Mouse (Mus musculus) hindbrain, postnatal 0 days (tissue): ENCODE data around the gene Fxyd5. TPM values are rescaled to one million over a fixed set of nuclear protein-coding genes. Genes with fewer than 3 reads are reported as not detected.

ENCODE experiments used
- ATAC-seq: fragments of 200-750 bp; cut with Nextera tagmentation; 2 replicates; pipeline ENCODE4 v1.8.0; 2017; ENCODE audit warnings: mild to moderate bottlenecking, moderate TSS enrichment, moderate library complexity
- DNase-seq: peaks from one replicate; pipeline ENCODE4 v3.0.0-alpha.2; 2015; ENCODE audit warnings: low spot score
- H3K27ac ChIP-seq: fragments of 300-500 bp; sonication (generic); 2 replicates; pipeline ENCODE4 v1.5.1; 2014; ENCODE audit warnings: mild to moderate bottlenecking
- H3K27me3 ChIP-seq: fragments of 300-500 bp; sonication (generic); 2 replicates; pipeline ENCODE4 v1.6.1; 2014; ENCODE audit warnings: low read length, mixed read lengths; ENCODE audit not compliant: insufficient read depth
- H3K36me3 ChIP-seq: fragments of 300-500 bp; sonication (generic); 2 replicates; pipeline ENCODE4 v1.6.1; 2014; ENCODE audit warnings: low read length, mixed read lengths; ENCODE audit not compliant: insufficient read depth
- H3K4me1 ChIP-seq: fragments of 300-500 bp; sonication (generic); 2 replicates; pipeline ENCODE4 v1.6.1; 2014; ENCODE audit warnings: antibody characterized with exemption, low read length, mixed read lengths; ENCODE audit not compliant: insufficient read depth
- H3K4me2 ChIP-seq: fragments of 300-500 bp; sonication (generic); 2 replicates; pipeline ENCODE4 v1.6.1; 2014; ENCODE audit warnings: low read depth, mild to moderate bottlenecking, low read length, moderate library complexity, mixed read lengths
- H3K4me3 ChIP-seq: fragments of 300-500 bp; sonication (generic); 2 replicates; pipeline ENCODE4 v1.5.1; 2014; ENCODE audit warnings: low read length
- H3K9ac ChIP-seq: fragments of 300-500 bp; sonication (generic); replicated peaks from 2 replicates; pipeline ENCODE4 v1.6.1; 2014; ENCODE audit warnings: mild to moderate bottlenecking, low read length, moderate library complexity, mixed read lengths
- H3K9me3 ChIP-seq: fragments of 300-500 bp; sonication (generic); 2 replicates; pipeline ENCODE4 v1.6.1; 2016; ENCODE audit warnings: low read length, mixed read lengths
- CTCF ChIP-seq: IDR thresholded peaks from 2 replicates; pipeline ENCODE4 v1.5.1; 2016; ENCODE audit warnings: antibody characterized with exemption, control low read depth, low read depth
- WGBS: fragments of 180-500 bp; shearing (Covaris S2); extraction: QIAGEN DNeasy Blood & Tissue Kit; methylation state at CpG from one replicate; pipeline ENCODE4 v1.1.7; 2014; 5-methylcytosine and 5-hydroxymethylcytosine counted together
- polyA plus RNA-seq: library from polyadenylated mRNA; unstranded; fragments of >200 nt; fragmentation: Nextera tagmentation; extraction: Ambion mirVana; gene quantifications from 2 replicates; pipeline ENCODE4 v1.2.1, GENCODE M21; 2015
- total RNA-seq: library from RNA; depleted of rRNA; stranded (reverse); fragments of >200 nt; gene quantifications from 2 replicates; pipeline ENCODE4 v1.2.3, GENCODE M21; 2014

Fxyd5 gene
- total and polyA plus RNA-seq, 2 experiments from 2014 or later = 22.1 to 35.3 TPM

DNA sequence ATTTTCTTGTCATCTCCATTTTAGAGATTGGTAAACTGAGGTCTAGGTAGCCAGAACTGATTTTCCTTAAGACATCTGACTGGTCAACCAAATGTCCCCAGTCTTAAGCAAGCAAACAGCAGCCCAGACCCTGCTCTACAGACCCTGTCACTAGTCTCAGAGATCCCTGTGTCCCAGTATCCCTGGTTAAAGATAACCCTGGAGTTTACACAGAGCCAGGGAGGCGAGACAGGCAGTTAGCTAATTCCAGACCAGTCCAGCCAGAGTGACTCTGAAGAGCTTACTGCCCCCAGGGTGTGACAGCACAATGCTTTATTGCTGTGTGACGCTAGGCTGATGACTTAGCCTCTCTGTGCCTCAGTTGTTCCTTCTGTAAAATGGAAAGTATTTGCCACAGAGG is 14.8 kb upstream of the Fxyd5 start, which contains the start of gene Fxyd1:
Gene Fxyd1 (minus strand): TSS at position 129 of the 400 bp plus-strand sequence.
- ATAC-seq (no peak), DNase-seq (no peak)
- no peaks in the 10 kb centered on the region for H3K9me3 ChIP-seq
- TF ChIP-seq CTCF = no peak
- 73% methylated on average over 2 of the region's 2 CpGs for WGBS
- H3K27ac ChIP-seq = no peak within 1 kb of the TSS
- no peaks in the 10 kb centered on the region for H3K27me3 ChIP-seq
- peaks cover 11% of the 10 kb centered on the region; the same call in 1 of the 2 replicates for H3K4me1 ChIP-seq
- no peaks in the 10 kb centered on the region for H3K36me3 ChIP-seq
- H3K4me3 ChIP-seq = no peak within 1 kb of the TSS
- no peak within 1 kb of the TSS for H3K9ac ChIP-seq
- no peak within 1 kb of the TSS for H3K4me2 ChIP-seq

DNA sequence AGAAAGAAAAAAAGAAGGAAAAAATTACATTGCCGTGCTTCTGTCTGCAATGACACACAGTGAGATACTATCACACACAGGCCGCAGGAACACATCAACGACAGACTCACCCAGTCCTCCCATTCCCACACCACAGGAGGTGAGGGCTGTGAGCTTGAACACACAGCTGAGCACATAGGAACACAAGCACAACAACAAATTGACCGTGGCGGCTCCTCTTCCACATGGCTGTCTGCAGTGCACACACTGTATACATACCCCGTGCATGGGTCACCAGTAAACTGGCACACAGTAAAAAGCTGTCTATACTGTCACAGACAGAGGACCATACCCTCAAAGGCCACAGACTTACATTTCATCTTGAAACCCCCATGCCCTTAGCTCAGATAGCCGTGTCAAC is 14.2 kb upstream of the Fxyd5 start:
- H3K27me3 ChIP-seq = peaks cover 5% of the 10 kb centered on the region; the same call in 1 of the 2 replicates
- H3K9ac ChIP-seq = no peak overlapping the region
- H3K4me2 ChIP-seq = no peak overlapping the region
- H3K9me3 ChIP-seq = no peaks in the 10 kb centered on the region
- no peaks in the 10 kb centered on the region for H3K36me3 ChIP-seq
- DNase-seq = no peak
- no peak overlapping the region for H3K27ac ChIP-seq
- H3K4me3 ChIP-seq = no peak overlapping the region
- H3K4me1 ChIP-seq = peaks cover 15% of the 10 kb centered on the region; the same call in 1 of the 2 replicates
- no peak for ATAC-seq
- TF ChIP-seq CTCF = no peak
- WGBS = 74% methylated on average over 7 of the region's 7 CpGs

DNA sequence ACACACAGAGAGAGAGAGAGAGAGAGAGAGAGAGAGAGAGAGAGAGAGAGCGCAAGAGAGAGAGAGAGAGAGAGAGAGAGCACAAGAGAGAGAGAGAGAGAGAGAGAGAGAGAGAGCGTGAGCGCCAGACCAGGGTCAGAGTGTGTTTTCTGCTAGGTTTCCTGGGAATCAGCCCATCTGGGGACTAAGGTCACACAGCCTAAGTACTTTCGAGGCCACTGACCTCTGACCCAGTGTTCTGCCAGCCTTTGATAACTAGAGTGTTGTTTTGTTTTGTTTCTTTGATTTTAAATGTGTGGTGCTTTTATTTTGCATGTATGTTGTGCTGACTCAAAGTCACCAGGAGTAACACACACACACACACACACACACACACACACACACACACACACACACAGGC is 13.6 kb upstream of the Fxyd5 start:
- Histone ChIP-seq H3K27me3 (peaks cover 11% of the 10 kb centered on the region; the same call in 1 of the 2 replicates), H3K36me3 (no peaks in the 10 kb centered on the region), H3K27ac (no peak overlapping the region), H3K9me3 (no peaks in the 10 kb centered on the region), H3K9ac (no peak overlapping the region), H3K4me2 (no peak overlapping the region), H3K4me3 (no peak overlapping the region), H3K4me1 (peaks cover 20% of the 10 kb centered on the region; the same call in 1 of the 2 replicates)
- WGBS = 27% methylated on average over 2 of the region's 4 CpGs
- ATAC-seq = no peak
- TF ChIP-seq CTCF = no peak
- DNase-seq = no peak

DNA sequence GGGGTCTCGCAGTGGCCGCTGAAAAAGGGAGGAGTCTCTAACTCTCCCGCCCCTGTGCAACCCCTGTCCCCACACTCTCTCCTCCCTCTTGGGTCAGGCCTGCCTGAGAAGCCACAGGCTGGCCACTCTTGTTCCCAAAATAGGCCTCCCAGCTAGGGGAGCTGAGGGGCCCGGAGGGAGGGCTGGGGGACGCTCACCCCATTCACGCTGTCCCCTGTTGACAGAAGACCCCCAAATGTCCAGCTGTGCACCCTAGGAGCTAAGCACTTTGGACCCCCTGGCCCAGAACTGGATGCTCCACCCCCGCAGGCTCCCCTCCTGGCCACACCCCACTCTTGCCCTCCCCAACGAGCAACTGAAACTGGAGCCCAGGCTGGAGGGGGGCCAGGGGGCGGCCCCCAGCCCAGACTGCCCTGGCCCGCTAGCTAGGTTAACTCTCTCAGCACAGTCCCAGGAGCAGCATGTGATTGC is 13.1 kb upstream of the Fxyd5 start:
- Histone ChIP-seq H3K4me1 (peaks cover 20% of the 10 kb centered on the region; the same call in 1 of the 2 replicates), H3K4me2 (peak overlapping the region; percentile 35), H3K27ac (0 out of 2 replicates have a peak overlapping the region, but pooled peaks have one; percentile 4), H3K4me3 (no peak overlapping the region), H3K9ac (no peak overlapping the region), H3K36me3 (no peaks in the 10 kb centered on the region), H3K27me3 (peaks cover 11% of the 10 kb centered on the region; the same call in 1 of the 2 replicates), H3K9me3 (no peaks in the 10 kb centered on the region)
- TF ChIP-seq CTCF = no peak
- ATAC-seq (peak; percentile 55; the same call in 1 of the 2 replicates), DNase-seq (peak; percentile 67)
- WGBS = 13% methylated on average over 10 of the region's 10 CpGs

DNA sequence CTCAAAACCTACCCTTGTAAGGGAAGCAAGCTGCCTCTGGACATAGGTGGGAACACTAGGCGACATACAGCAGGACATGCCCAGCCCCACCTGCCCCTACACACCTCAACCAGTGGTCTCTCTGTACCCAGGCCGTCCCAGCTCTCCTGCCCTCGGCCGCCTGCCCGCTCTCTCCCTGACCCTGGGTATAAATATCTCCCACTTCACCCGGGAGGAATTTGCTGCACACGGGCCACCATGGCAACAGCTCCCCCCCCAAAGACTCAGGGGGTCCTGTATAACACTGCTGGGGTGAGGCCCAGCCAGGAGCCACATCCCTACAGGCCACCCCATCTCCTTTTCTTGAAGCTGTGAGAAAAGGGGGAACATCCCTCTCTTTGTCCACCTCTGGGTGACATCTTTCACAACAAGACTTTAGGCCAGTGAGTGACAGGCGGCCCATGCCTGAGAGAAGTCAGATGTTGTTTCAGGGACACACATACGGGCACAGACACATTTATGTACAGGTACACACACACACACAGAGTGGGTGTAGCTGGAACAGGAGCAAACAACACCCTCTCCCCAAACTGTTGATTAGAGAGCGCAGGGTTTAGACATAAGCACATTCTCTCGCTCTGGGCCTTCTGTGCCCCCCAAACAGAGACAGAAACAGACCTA is 12.5 kb upstream of the Fxyd5 start:
- no peaks in the 10 kb centered on the region for H3K36me3 ChIP-seq
- WGBS = 41% methylated on average over 11 of the region's 11 CpGs
- ATAC-seq (no peak), DNase-seq (no peak)
- H3K9me3 ChIP-seq = no peaks in the 10 kb centered on the region
- peaks cover 20% of the 10 kb centered on the region; the same call in 1 of the 2 replicates for H3K4me1 ChIP-seq
- peaks cover 11% of the 10 kb centered on the region; the same call in 1 of the 2 replicates for H3K27me3 ChIP-seq
- H3K9ac ChIP-seq = no peak overlapping the region
- no peak overlapping the region for H3K4me3 ChIP-seq
- H3K4me2 ChIP-seq = peak overlapping the region; percentile 35; the same call in 1 of the 2 replicates
- TF ChIP-seq CTCF = no peak
- 0 out of 2 replicates have a peak overlapping the region, but pooled peaks have one; percentile 4 for H3K27ac ChIP-seq

DNA sequence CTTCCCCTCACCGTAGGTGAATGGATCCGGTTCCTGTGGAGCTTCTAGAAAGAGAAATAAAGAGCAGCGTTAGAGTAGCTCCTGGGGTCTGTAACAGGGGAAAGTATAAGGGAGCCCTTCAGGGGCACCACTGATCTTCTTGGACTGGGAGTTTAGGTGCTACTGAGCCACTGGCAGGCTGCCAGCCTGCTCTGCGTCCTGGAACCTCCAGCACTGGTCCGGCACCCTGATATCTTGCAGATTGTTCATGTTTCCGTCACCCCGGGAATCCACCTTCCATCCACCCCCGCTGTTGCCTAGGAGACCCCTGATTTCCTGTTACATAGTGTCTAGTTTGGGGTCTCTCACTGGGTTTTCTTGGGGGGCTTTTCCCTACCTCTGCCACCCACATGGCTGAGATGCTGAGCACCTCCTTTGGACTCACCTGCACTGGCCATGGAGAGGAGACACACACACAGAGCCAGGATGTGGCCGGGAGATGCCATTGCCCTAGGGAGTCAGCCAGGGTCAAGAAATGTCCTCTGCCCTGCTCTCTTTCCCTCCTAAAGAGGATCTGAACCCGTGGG is 11.7 kb upstream of the Fxyd5 start:
- Histone ChIP-seq H3K4me3 (no peak overlapping the region), H3K27me3 (peaks cover 11% of the 10 kb centered on the region; the same call in 1 of the 2 replicates), H3K27ac (no peak overlapping the region), H3K4me2 (no peak overlapping the region), H3K4me1 (peaks cover 22% of the 10 kb centered on the region; the same call in 1 of the 2 replicates), H3K9me3 (no peaks in the 10 kb centered on the region), H3K36me3 (no peaks in the 10 kb centered on the region), H3K9ac (no peak overlapping the region)
- no peak for ATAC-seq
- 29% methylated on average over 10 of the region's 10 CpGs for WGBS
- no peak for TF ChIP-seq CTCF
- no peak for DNase-seq
